Mouse (Mus musculus) neural tube, embryonic 12.5 days (tissue): Measurements from ENCODE around the gene Zfp217. TPM values are rescaled to one million over a fixed set of nuclear protein-coding genes. Genes with fewer than 3 reads are reported as not detected.

Experiments used
- ATAC-seq: fragments of 200-750 bp; cut with Nextera tagmentation; 2 replicates; pipeline ENCODE4 v1.8.0; 2017; ENCODE audit warnings: low read depth, mild to moderate bottlenecking, moderate TSS enrichment, moderate library complexity; ENCODE audit not compliant: low FRiP score
- H3K27ac ChIP-seq: fragments of 300-500 bp; sonication (generic); 2 replicates; pipeline ENCODE4 v1.5.1; 2016
- H3K27me3 ChIP-seq: fragments of 300-500 bp; sonication (generic); replicated peaks from 2 replicates; pipeline ENCODE4 v1.6.1; 2016; ENCODE audit warnings: mild to moderate bottlenecking
- H3K36me3 ChIP-seq: fragments of 300-500 bp; sonication (generic); 2 replicates; pipeline ENCODE4 v1.6.1; 2016; ENCODE audit warnings: mild to moderate bottlenecking
- H3K4me1 ChIP-seq: fragments of 300-500 bp; sonication (generic); 2 replicates; pipeline ENCODE4 v1.6.1; 2016
- H3K4me2 ChIP-seq: fragments of 300-500 bp; sonication (generic); replicated peaks from 2 replicates; pipeline ENCODE4 v1.6.1; 2016; ENCODE audit warnings: mild to moderate bottlenecking
- H3K4me3 ChIP-seq: fragments of 300-500 bp; sonication (generic); 2 replicates; pipeline ENCODE4 v1.5.1; 2016
- H3K9ac ChIP-seq: fragments of 300-500 bp; sonication (generic); 2 replicates; pipeline ENCODE4 v1.6.1; 2016; ENCODE audit warnings: mild to moderate bottlenecking
- H3K9me3 ChIP-seq: fragments of 300-500 bp; sonication (generic); 2 replicates; pipeline ENCODE4 v1.6.1; 2016; ENCODE audit warnings: mild to moderate bottlenecking
- WGBS: fragments of 180-500 bp; shearing (Covaris S2); methylation state at CpG from one replicate; pipeline ENCODE4 v1.1.7; 2016; 5-methylcytosine and 5-hydroxymethylcytosine counted together
- polyA plus RNA-seq: library from polyadenylated mRNA; unstranded; fragments of >200 nt; fragmentation: Nextera tagmentation; extraction: Ambion mirVana; gene quantifications from 2 replicates; pipeline ENCODE4 v1.2.1, GENCODE M21; 2016

Gene Zfp217
- polyA plus RNA-seq, 1 experiment from 2014 or later, result 2.3 TPM

GRCm38 (mm10) chr2:170179317-170179716 is 31.4 kb upstream of the Zfp217 start:
- Histone ChIP-seq H3K4me2 (no peak overlapping the region), H3K9me3 (no peaks in the 10 kb centered on the region), H3K36me3 (no peaks in the 10 kb centered on the region), H3K4me3 (no peak overlapping the region), H3K9ac (no peak overlapping the region), H3K27me3 (no peaks in the 10 kb centered on the region), H3K4me1 (peaks cover 11% of the 10 kb centered on the region), H3K27ac (no peak overlapping the region)
- ATAC-seq, result no peak
- 92% methylated on average over 5 of the region's 5 CpGs for WGBS

GRCm38 (mm10) chr2:170177323-170177722 is 29.4 kb upstream of the Zfp217 start:
- WGBS, result 31% methylated on average over 8 of the region's 8 CpGs
- H3K4me1 ChIP-seq, result peaks cover 11% of the 10 kb centered on the region
- H3K9me3 ChIP-seq, result no peaks in the 10 kb centered on the region
- no peak for ATAC-seq
- no peaks in the 10 kb centered on the region for H3K27me3 ChIP-seq
- no peak overlapping the region for H3K4me3 ChIP-seq
- H3K36me3 ChIP-seq, result no peaks in the 10 kb centered on the region
- no peak overlapping the region for H3K27ac ChIP-seq
- H3K4me2 ChIP-seq, result no peak overlapping the region
- H3K9ac ChIP-seq, result no peak overlapping the region

DNA sequence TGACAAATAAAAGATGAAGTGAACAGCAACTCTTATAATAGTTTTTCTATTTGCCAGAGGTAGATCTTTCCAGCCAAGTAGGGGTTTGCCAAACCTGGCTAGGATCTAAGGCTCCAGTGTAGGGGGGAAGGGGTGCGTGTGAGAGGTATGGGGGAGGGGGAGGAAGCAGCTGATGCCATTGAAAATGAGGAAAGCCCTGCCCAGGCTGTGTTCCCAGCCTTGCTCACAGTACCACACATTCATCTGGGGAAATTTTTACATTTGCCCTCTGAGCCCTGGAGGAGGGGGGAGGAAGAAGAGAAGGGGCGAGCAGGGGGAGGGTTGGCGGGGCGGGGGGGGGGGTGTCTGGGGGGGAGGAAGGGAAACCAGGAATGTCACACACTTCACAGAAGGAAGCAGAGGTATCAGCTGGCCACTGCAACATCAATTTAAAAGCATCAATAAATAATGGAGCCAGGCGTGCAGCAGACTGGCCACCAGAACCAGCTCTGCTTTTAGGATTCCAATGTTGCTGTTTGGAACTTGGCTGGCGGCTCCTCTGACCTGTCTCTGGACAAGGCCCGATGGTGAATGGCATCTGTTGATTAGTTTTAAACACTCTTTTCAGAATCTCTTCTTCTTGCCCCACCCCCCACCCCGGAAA is 28.5 kb upstream of the Zfp217 start:
- Histone ChIP-seq H3K27ac (no peak overlapping the region), H3K4me2 (peak overlapping the region; percentile 25; the same call in 1 of the 2 replicates), H3K9ac (no peak overlapping the region), H3K27me3 (no peaks in the 10 kb centered on the region), H3K4me1 (peaks cover 11% of the 10 kb centered on the region), H3K36me3 (no peaks in the 10 kb centered on the region), H3K4me3 (no peak overlapping the region), H3K9me3 (no peaks in the 10 kb centered on the region)
- WGBS, result 22% methylated on average over 7 of the region's 8 CpGs
- peak; percentile 68; the same call in 1 of the 2 replicates for ATAC-seq

- Histone ChIP-seq H3K4me3 (no peak overlapping the region), H3K36me3 (no peaks in the 10 kb centered on the region), H3K27me3 (no peaks in the 10 kb centered on the region), H3K9ac (no peak overlapping the region), H3K4me1 (peaks cover 11% of the 10 kb centered on the region), H3K4me2 (no peak overlapping the region), H3K27ac (no peak overlapping the region), H3K9me3 (no peaks in the 10 kb centered on the region)
- no peak for ATAC-seq
- WGBS, result 65% methylated on average over 7 of the region's 7 CpGs
Observed at GRCm38 (mm10) chr2:170175661-170176150, 27.8 kb upstream of the Zfp217 start.

DNA sequence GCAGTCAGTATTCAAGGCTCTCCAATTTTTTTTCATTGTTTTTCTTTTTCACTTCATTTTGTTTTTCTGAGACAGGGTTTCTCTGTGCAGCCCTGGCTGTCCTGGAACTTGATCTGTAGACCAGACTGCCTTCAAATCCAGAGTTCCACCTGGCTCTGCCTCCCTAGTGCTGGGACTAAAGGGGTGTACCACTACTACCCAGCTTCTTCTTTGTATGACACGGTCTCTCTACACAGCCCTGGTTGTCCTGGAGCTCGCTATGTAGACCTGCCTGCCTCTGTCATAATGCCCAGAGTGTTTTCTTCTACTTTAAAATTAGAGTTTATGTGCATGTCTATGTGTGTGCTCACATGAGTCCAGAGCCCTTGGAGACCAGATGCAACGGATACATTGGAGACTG is 27.3 kb upstream of the Zfp217 start:
- peaks cover 11% of the 10 kb centered on the region for H3K4me1 ChIP-seq
- no peak overlapping the region for H3K4me2 ChIP-seq
- H3K27me3 ChIP-seq, result no peaks in the 10 kb centered on the region
- no peak overlapping the region for H3K27ac ChIP-seq
- no peaks in the 10 kb centered on the region for H3K36me3 ChIP-seq
- ATAC-seq, result no peak
- no peak overlapping the region for H3K4me3 ChIP-seq
- H3K9me3 ChIP-seq, result no peaks in the 10 kb centered on the region
- no peak overlapping the region for H3K9ac ChIP-seq
- WGBS, result 80% methylated on average over 3 of the region's 3 CpGs

GRCm38 (mm10) chr2:170169062-170169461 is 21.2 kb upstream of the Zfp217 start:
- H3K36me3 ChIP-seq, result no peaks in the 10 kb centered on the region
- ATAC-seq, result no peak
- H3K4me2 ChIP-seq, result no peak overlapping the region
- no peak overlapping the region for H3K9ac ChIP-seq
- no peaks in the 10 kb centered on the region for H3K27me3 ChIP-seq
- no peaks in the 10 kb centered on the region for H3K4me1 ChIP-seq
- H3K27ac ChIP-seq, result no peak overlapping the region
- no peak overlapping the region for H3K4me3 ChIP-seq
- no peaks in the 10 kb centered on the region for H3K9me3 ChIP-seq

- H3K27ac ChIP-seq, result no peak overlapping the region
- H3K4me1 ChIP-seq, result no peaks in the 10 kb centered on the region
- H3K9me3 ChIP-seq, result no peaks in the 10 kb centered on the region
- no peak overlapping the region for H3K4me2 ChIP-seq
- ATAC-seq, result no peak
- 78% methylated on average over 10 of the region's 10 CpGs for WGBS
- H3K9ac ChIP-seq, result no peak overlapping the region
- no peaks in the 10 kb centered on the region for H3K36me3 ChIP-seq
- no peak overlapping the region for H3K4me3 ChIP-seq
- H3K27me3 ChIP-seq, result no peaks in the 10 kb centered on the region
Observed at GRCm38 (mm10) chr2:170165649-170166048, 17.7 kb upstream of the Zfp217 start.

- H3K27me3 ChIP-seq, result no peaks in the 10 kb centered on the region
- no peaks in the 10 kb centered on the region for H3K9me3 ChIP-seq
- ATAC-seq, result no peak
- no peak overlapping the region for H3K27ac ChIP-seq
- no peak overlapping the region for H3K4me2 ChIP-seq
- 84% methylated on average over 18 of the region's 18 CpGs for WGBS
- H3K36me3 ChIP-seq, result no peaks in the 10 kb centered on the region
- no peaks in the 10 kb centered on the region for H3K4me1 ChIP-seq
- H3K9ac ChIP-seq, result no peak overlapping the region
- no peak overlapping the region for H3K4me3 ChIP-seq
Observed at GRCm38 (mm10) chr2:170163671-170164462, 16.0 kb upstream of the Zfp217 start.

- no peak for ATAC-seq
- no peak overlapping the region for H3K4me3 ChIP-seq
- H3K9me3 ChIP-seq, result no peaks in the 10 kb centered on the region
- no peaks in the 10 kb centered on the region for H3K36me3 ChIP-seq
- H3K4me2 ChIP-seq, result no peak overlapping the region
- WGBS, result 61% methylated on average over 15 of the region's 15 CpGs
- no peaks in the 10 kb centered on the region for H3K27me3 ChIP-seq
- peaks cover 6% of the 10 kb centered on the region; the same call in 1 of the 2 replicates for H3K4me1 ChIP-seq
- H3K9ac ChIP-seq, result no peak overlapping the region
- no peak overlapping the region for H3K27ac ChIP-seq
Observed at GRCm38 (mm10) chr2:170159795-170160568, 12.1 kb upstream of the Zfp217 start.

- Histone ChIP-seq H3K36me3 (no peaks in the 10 kb centered on the region), H3K4me3 (no peak overlapping the region), H3K9ac (no peak overlapping the region), H3K4me1 (peaks cover 9% of the 10 kb centered on the region; the same call in 1 of the 2 replicates), H3K4me2 (no peak overlapping the region), H3K27me3 (no peaks in the 10 kb centered on the region), H3K27ac (no peak overlapping the region), H3K9me3 (no peaks in the 10 kb centered on the region)
- no peak for ATAC-seq
- 93% methylated on average over 4 of the region's 4 CpGs for WGBS
Observed at GRCm38 (mm10) chr2:170158987-170159386, 11.1 kb upstream of the Zfp217 start.

GRCm38 (mm10) chr2:170158251-170158650 is 10.3 kb upstream of the Zfp217 start:
- Histone ChIP-seq H3K4me2 (no peak overlapping the region), H3K4me1 (peaks cover 14% of the 10 kb centered on the region; the same call in 1 of the 2 replicates), H3K9ac (no peak overlapping the region), H3K27ac (no peak overlapping the region), H3K27me3 (no peaks in the 10 kb centered on the region; the same call in 1 of the 2 replicates), H3K9me3 (no peaks in the 10 kb centered on the region), H3K4me3 (no peak overlapping the region), H3K36me3 (no peaks in the 10 kb centered on the region)
- WGBS, result 24% methylated on average over 5 of the region's 5 CpGs
- ATAC-seq, result no peak
